Mouse (Mus musculus): Measurements from ENCODE around the gene Naalad2. TPM values are rescaled to one million over a fixed set of nuclear protein-coding genes. Genes with fewer than 3 reads are reported as not detected.
"Not testable (repeated sequence)": the region's sequence is repeated elsewhere in the genome, so short reads cannot be mapped to it uniquely, and the experiment has no call there.

Gene Naalad2
- 0.78 and 0.98 TPM in 2 replicates for polyA plus RNA-seq (2012; rRNA removed)

DNA sequence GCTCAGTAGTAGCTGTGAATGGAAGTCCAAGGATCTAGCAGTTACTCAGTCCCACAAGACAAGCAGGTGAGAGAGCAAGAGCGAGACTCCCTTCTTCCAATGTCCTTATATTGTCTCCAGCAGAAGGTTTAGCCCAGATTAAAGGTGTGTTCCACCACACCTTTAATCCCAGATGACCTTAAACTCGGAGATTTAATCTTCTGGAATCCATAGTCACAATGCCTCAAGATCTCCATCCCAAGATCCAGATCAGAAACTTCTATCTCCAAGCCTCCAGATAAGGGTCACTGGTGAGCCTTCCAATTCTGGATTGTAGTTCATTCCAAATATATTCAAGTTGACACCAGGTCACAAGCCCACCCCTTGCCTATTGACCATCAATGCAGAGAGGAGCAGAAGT lies at the start of gene Naalad2:
Gene Naalad2 (minus strand): TSS at position 101 of the 400 bp plus-strand sequence.
- WGBS, result 59% methylated on average over 2 of the region's 2 CpGs
- H3K27ac ChIP-seq (ENCODE audit: insufficient read depth, low read length); H3K4me3 ChIP-seq (replicated peaks; ENCODE audit: insufficient read depth, low read depth, low read length); H3K4me1 ChIP-seq (ENCODE audit: control insufficient read depth, insufficient read depth, low read length); H3K27me3 ChIP-seq (ENCODE audit: control insufficient read depth, insufficient read depth, low read length); DNase-seq: not testable (repeated sequence)

- TF ChIP-seq CTCF (IDR thresholded peaks at IDR 0.05; ENCODE audit: borderline replicate concordance, insufficient read depth, low read depth, low read length) (no peak), POLR2A (IDR thresholded peaks at IDR 0.05; ENCODE audit: borderline replicate concordance, insufficient read depth, low read length) (no peak)
- Histone ChIP-seq H3K27ac (ENCODE audit: insufficient read depth, low read length) (no peak overlapping the region), H3K27me3 (ENCODE audit: control insufficient read depth, insufficient read depth, low read length) (no peaks in the 10 kb centered on the region), H3K4me3 (replicated peaks; ENCODE audit: insufficient read depth, low read depth, low read length) (no peak overlapping the region), H3K4me1 (ENCODE audit: control insufficient read depth, insufficient read depth, low read length) (no peaks in the 10 kb centered on the region)
- DNase-seq, result peak in 1 of 2 experiments; percentile 28
- WGBS, result 19% methylated on average over 10 of the region's 10 CpGs
These were observed 28.9 kb upstream of the Naalad2 start for GRCm38 (mm10) chr9:18431687-18432086.

GRCm38 (mm10) chr9:18430354-18430753 lies 27.6 kb upstream of the Naalad2 start, which contains the start of gene Mbd3l2:
TSS of gene Mbd3l2 (plus strand) at chr9:18430654.
- no peak for DNase-seq
- Histone ChIP-seq H3K4me1 (ENCODE audit: control insufficient read depth, insufficient read depth, low read length) (no peaks in the 10 kb centered on the region), H3K27me3 (ENCODE audit: control insufficient read depth, insufficient read depth, low read length) (no peaks in the 10 kb centered on the region), H3K27ac (ENCODE audit: insufficient read depth, low read length) (no peak within 1 kb of the TSS), H3K4me3 (replicated peaks; ENCODE audit: insufficient read depth, low read depth, low read length) (no peak within 1 kb of the TSS)
- TF ChIP-seq CTCF (IDR thresholded peaks at IDR 0.05; ENCODE audit: borderline replicate concordance, insufficient read depth, low read depth, low read length) (no peak), POLR2A (IDR thresholded peaks at IDR 0.05; ENCODE audit: borderline replicate concordance, insufficient read depth, low read length) (no peak)

DNA sequence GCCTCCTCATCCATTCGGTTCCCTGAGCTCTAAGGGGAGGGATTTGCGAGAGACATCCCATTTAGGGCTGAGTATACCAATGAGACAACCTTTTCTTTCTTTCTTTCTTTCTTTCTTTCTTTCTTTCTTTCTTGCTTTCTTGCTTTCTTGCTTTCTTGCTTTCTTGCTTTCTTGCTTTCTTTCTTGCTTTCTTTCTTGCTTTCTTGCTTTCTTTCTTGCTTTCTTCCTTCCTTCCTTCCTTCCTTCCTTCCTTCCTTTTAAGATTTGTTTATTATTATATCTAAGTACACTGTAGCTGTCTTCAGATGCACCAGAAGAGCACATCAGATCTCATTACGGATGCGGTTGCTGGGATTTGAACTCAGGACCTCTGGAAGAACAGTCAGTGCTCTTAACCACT lies 9.6 kb upstream of the Naalad2 start:
- not testable (repeated sequence) for H3K27ac ChIP-seq (ENCODE audit: insufficient read depth, low read length); H3K4me3 ChIP-seq (replicated peaks; ENCODE audit: insufficient read depth, low read depth, low read length); H3K4me1 ChIP-seq (ENCODE audit: control insufficient read depth, insufficient read depth, low read length); DNase-seq; H3K27me3 ChIP-seq (ENCODE audit: control insufficient read depth, insufficient read depth, low read length)
- 81% methylated on average over 4 of the region's 4 CpGs for WGBS

DNA sequence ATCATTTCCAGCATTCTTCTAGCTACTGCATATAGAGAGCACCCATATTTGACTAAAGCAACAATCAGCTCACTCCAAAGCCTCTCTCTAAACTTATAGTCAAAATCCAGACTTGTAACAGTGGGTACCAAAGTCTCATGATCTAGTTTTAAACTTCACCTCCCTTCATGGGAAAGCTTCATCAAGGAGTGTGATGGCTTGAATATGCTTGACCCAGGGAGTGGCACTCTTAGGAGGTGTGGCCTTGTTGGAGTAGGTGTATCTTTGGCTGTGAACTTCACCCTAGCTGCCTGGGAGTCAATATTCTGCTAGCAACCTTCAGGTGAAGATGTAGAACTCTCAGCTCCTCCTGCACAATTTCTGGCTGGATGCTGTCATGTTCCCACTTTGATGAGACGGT lies 1.3 kb upstream of the Naalad2 start, which contains the start of gene Ubtfl1:
Gene Ubtfl1 (plus strand): TSS at position 301 of the 400 bp plus-strand sequence.
- no peak for DNase-seq
- WGBS, result 59% methylated on average over 1 of the region's 1 CpGs
- Histone ChIP-seq H3K27me3 (ENCODE audit: control insufficient read depth, insufficient read depth, low read length) (no peaks in the 10 kb centered on the region), H3K27ac (ENCODE audit: insufficient read depth, low read length) (no peak within 1 kb of the TSS), H3K4me3 (replicated peaks; ENCODE audit: insufficient read depth, low read depth, low read length) (no peak within 1 kb of the TSS), H3K4me1 (ENCODE audit: control insufficient read depth, insufficient read depth, low read length) (no peaks in the 10 kb centered on the region)
- TF ChIP-seq POLR2A (IDR thresholded peaks at IDR 0.05; ENCODE audit: borderline replicate concordance, insufficient read depth, low read length) (no peak), CTCF (IDR thresholded peaks at IDR 0.05; ENCODE audit: borderline replicate concordance, insufficient read depth, low read depth, low read length) (no peak)

GRCm38 (mm10) chr9:18399629-18400028 lies 3.2 kb downstream of the Naalad2 start:
- H3K27me3 ChIP-seq (ENCODE audit: control insufficient read depth, insufficient read depth, low read length), result no peaks in the 10 kb centered on the region
- TF ChIP-seq CTCF (IDR thresholded peaks at IDR 0.05; ENCODE audit: borderline replicate concordance, insufficient read depth, low read depth, low read length) (no peak), POLR2A (IDR thresholded peaks at IDR 0.05; ENCODE audit: borderline replicate concordance, insufficient read depth, low read length) (no peak)
- no peak overlapping the region for H3K27ac ChIP-seq (ENCODE audit: insufficient read depth, low read length)
- H3K4me1 ChIP-seq (ENCODE audit: control insufficient read depth, insufficient read depth, low read length), result no peaks in the 10 kb centered on the region
- no peak for DNase-seq
- 27% methylated on average over 1 of the region's 1 CpGs for WGBS
- no peak overlapping the region for H3K4me3 ChIP-seq (replicated peaks; ENCODE audit: insufficient read depth, low read depth, low read length)

- Histone ChIP-seq H3K27me3 (ENCODE audit: control insufficient read depth, insufficient read depth, low read length) (no peaks in the 10 kb centered on the region), H3K4me3 (replicated peaks; ENCODE audit: insufficient read depth, low read depth, low read length) (no peak overlapping the region), H3K27ac (ENCODE audit: insufficient read depth, low read length) (no peak overlapping the region), H3K4me1 (ENCODE audit: control insufficient read depth, insufficient read depth, low read length) (no peaks in the 10 kb centered on the region)
- no peak for TF ChIP-seq CTCF (IDR thresholded peaks at IDR 0.05; ENCODE audit: borderline replicate concordance, insufficient read depth, low read depth, low read length)
- TF ChIP-seq POLR2A (IDR thresholded peaks at IDR 0.05; ENCODE audit: borderline replicate concordance, insufficient read depth, low read length), result no peak
- DNase-seq, result no peak
- 34% methylated on average over 6 of the region's 6 CpGs for WGBS
These were observed 17.0 kb downstream of the Naalad2 start for GRCm38 (mm10) chr9:18385782-18386181.

GRCm38 (mm10) chr9:18373026-18373425 lies 29.8 kb downstream of the Naalad2 start:
- H3K27me3 ChIP-seq (ENCODE audit: control insufficient read depth, insufficient read depth, low read length); H3K27ac ChIP-seq (ENCODE audit: insufficient read depth, low read length); H3K4me1 ChIP-seq (ENCODE audit: control insufficient read depth, insufficient read depth, low read length); DNase-seq; H3K4me3 ChIP-seq (replicated peaks; ENCODE audit: insufficient read depth, low read depth, low read length): not testable (repeated sequence)
- 86% methylated on average over 1 of the region's 1 CpGs for WGBS

- Histone ChIP-seq H3K4me1 (ENCODE audit: control insufficient read depth, insufficient read depth, low read length) (no peaks in the 10 kb centered on the region), H3K27me3 (ENCODE audit: control insufficient read depth, insufficient read depth, low read length) (no peaks in the 10 kb centered on the region), H3K27ac (ENCODE audit: insufficient read depth, low read length) (no peak overlapping the region), H3K4me3 (replicated peaks; ENCODE audit: insufficient read depth, low read depth, low read length) (no peak overlapping the region)
- TF ChIP-seq CTCF (IDR thresholded peaks at IDR 0.05; ENCODE audit: borderline replicate concordance, insufficient read depth, low read depth, low read length) (no peak), POLR2A (IDR thresholded peaks at IDR 0.05; ENCODE audit: borderline replicate concordance, insufficient read depth, low read length) (no peak)
- WGBS, result 94% methylated on average over 3 of the region's 3 CpGs
- no peak for DNase-seq
These were observed 82.8 kb downstream of the Naalad2 start for GRCm38 (mm10) chr9:18319990-18320389.

Measured in cerebellum, adult 2 months (tissue).